Mouse (Mus musculus): ENCODE data around the gene Vipr1.

- TF ChIP-seq CTCF (IDR thresholded peaks at IDR 0.05; ENCODE audit: insufficient read depth, low read depth, low read length) (no peak), POLR2A (IDR thresholded peaks at IDR 0.05; ENCODE audit: insufficient read depth, low read depth, low read length) (no peak)
Observed at GRCm38 (mm10) chr9:121681191-121681590, 38.7 kb downstream of the Vipr1 start.
